Mouse (Mus musculus) CH12.LX (cell line): ENCODE measurements around the gene Islr.

Experiments used
- CTCF ChIP-seq, 2 experiments: IDR thresholded peaks in 1 of 2; conservative IDR thresholded peaks in 1 of 2; 2 replicates each; pipeline ENCODE4 v1.5.1; 2011 to 2012; ENCODE audit warnings: low read depth in 2 of 2, low read length in 2 of 2, improper control_type of control experiment in 1 of 2, inconsistent platforms in 1 of 2, mild to moderate bottlenecking in 1 of 2, moderate library complexity in 1 of 2
- HCFC1 ChIP-seq: IDR thresholded peaks from 2 replicates; pipeline ENCODE4 v1.6.1; 2012; ENCODE audit warnings: low read depth, mild to moderate bottlenecking, inconsistent platforms, low read length, improper control_type of control experiment
- KAT2A ChIP-seq: IDR thresholded peaks from 2 replicates; pipeline ENCODE4 v1.6.1; 2012; ENCODE audit warnings: low read length, improper control_type of control experiment, inconsistent platforms; ENCODE audit not compliant: insufficient replicate concordance
- MAZ ChIP-seq: IDR thresholded peaks from 2 replicates; pipeline ENCODE4 v1.6.1; 2012; ENCODE audit warnings: low read depth, mild to moderate bottlenecking, inconsistent platforms, low read length, improper control_type of control experiment, moderate library complexity
- POLR2A ChIP-seq: IDR thresholded peaks from 2 replicates; pipeline ENCODE4 v1.6.1; 2011; ENCODE audit warnings: low read depth, mild to moderate bottlenecking, improper control_type of control experiment, low read length
- POLR2AphosphoS2 ChIP-seq: IDR thresholded peaks from 2 replicates; pipeline ENCODE4 v1.6.1; 2011; ENCODE audit warnings: low read depth, low read length, improper control_type of control experiment
- TBP ChIP-seq: conservative IDR thresholded peaks from 2 replicates; pipeline ENCODE4 v1.6.1; 2011; ENCODE audit warnings: low read depth, low read length, improper control_type of control experiment

GRCm38 (mm10) chr9:58200270-58201090 lies 3.6 kb downstream of the Islr start:
- TF ChIP-seq KAT2A (no peak), CTCF (conservative IDR thresholded peaks at IDR 0.05 in 1 of 2, IDR thresholded peaks at IDR 0.05 in 1 of 2; ENCODE audit: low read depth in 2 of 2, low read length in 2 of 2) (no peak), HCFC1 (no peak), POLR2AphosphoS2 (no peak), MAZ (no peak), POLR2A (no peak), TBP (no peak)
